Mouse (Mus musculus) intestine, embryonic 16.5 days (tissue): ENCODE measurements around the gene Lmln. TPM values are rescaled to one million over a fixed set of nuclear protein-coding genes. Genes with fewer than 3 reads are reported as not detected.
"Not testable (repeated sequence)": the region's sequence is repeated elsewhere in the genome, so short reads cannot be mapped to it uniquely, and the experiment has no call there.

ENCODE experiments used
- ATAC-seq: fragments of 200-750 bp; cut with Nextera tagmentation; 2 replicates; pipeline ENCODE4 v1.8.0; 2017; ENCODE audit warnings: moderate TSS enrichment, moderate library complexity
- H3K27ac ChIP-seq: fragments of 300-500 bp; sonication (generic); 2 replicates; pipeline ENCODE4 v1.5.1; 2014; ENCODE audit warnings: mild to moderate bottlenecking, low read length
- H3K27me3 ChIP-seq: fragments of 300-500 bp; sonication (generic); replicated peaks from 2 replicates; pipeline ENCODE4 v1.6.1; 2014; ENCODE audit warnings: low read length, control low read depth, mixed read lengths; ENCODE audit not compliant: control insufficient read depth, insufficient read depth
- H3K36me3 ChIP-seq: fragments of 300-500 bp; sonication (generic); 2 replicates; pipeline ENCODE4 v1.6.1; 2014; ENCODE audit warnings: low read length, control low read depth; ENCODE audit not compliant: control insufficient read depth, insufficient read depth
- H3K4me1 ChIP-seq: fragments of 300-500 bp; sonication (generic); 2 replicates; pipeline ENCODE4 v1.6.1; 2014; ENCODE audit warnings: low read length, control low read depth, mixed read lengths; ENCODE audit not compliant: control insufficient read depth, insufficient read depth
- H3K4me2 ChIP-seq: fragments of 300-500 bp; sonication (generic); 2 replicates; pipeline ENCODE4 v1.6.1; 2014; ENCODE audit warnings: low read depth, low read length, control low read depth
- H3K4me3 ChIP-seq: fragments of 300-500 bp; sonication (generic); 2 replicates; pipeline ENCODE4 v1.5.1; 2014; ENCODE audit warnings: mild to moderate bottlenecking, low read length
- H3K9ac ChIP-seq: fragments of 300-500 bp; sonication (generic); 2 replicates; pipeline ENCODE4 v1.6.1; 2014; ENCODE audit warnings: low read depth, low read length
- H3K9me3 ChIP-seq: fragments of 300-500 bp; sonication (generic); 2 replicates; pipeline ENCODE4 v1.6.1; 2016; ENCODE audit warnings: low read length, control low read depth; ENCODE audit not compliant: control insufficient read depth
- WGBS: fragments of 180-500 bp; shearing (Covaris S2); extraction: QIAGEN DNeasy Blood & Tissue Kit; methylation state at CpG from one replicate; pipeline ENCODE4 v1.1.7; 2014; 5-methylcytosine and 5-hydroxymethylcytosine counted together
- microRNA counts: library from miRNA; unstranded; fragments of <30 nt; microRNA quantifications from one replicate; lab custom pipeline; 2016
- microRNA-seq: library from miRNA; unstranded; fragments of <30 nt; microRNA quantifications from one replicate; pipeline ENCODE4, GENCODE M21; 2016
- polyA plus RNA-seq: library from polyadenylated mRNA; unstranded; fragments of >200 nt; fragmentation: Nextera tagmentation; extraction: Ambion mirVana; gene quantifications from 2 replicates; pipeline ENCODE4 v1.2.1, GENCODE M21; 2015

Gene Lmln
- polyA plus RNA-seq, 1 experiment from 2014 or later = 1.8 TPM

DNA sequence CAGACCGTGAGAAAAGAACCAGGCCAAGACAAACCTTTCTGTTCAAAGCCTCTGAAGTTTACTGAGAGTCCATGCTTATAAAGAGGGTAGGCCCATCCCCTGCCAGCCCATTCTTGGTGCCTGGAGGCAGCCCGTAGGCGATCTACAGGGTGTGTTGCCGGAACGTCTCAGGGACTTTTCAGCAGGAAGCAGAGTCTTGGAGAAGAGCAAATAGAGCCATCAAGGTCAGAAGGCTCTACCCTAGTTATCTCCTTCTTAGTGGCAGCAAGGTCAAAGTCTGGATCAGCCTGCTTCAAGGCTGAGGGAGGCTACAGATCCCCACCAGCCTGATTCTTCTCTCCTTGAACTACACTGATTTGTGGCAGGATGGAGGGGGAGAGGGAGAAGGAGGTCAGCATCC, 114.5 kb downstream of the Lmln start:
- not testable (repeated sequence) for H3K4me3 ChIP-seq, H3K4me2 ChIP-seq, H3K27me3 ChIP-seq, H3K36me3 ChIP-seq, H3K9me3 ChIP-seq, H3K4me1 ChIP-seq, H3K27ac ChIP-seq, H3K9ac ChIP-seq
- 68% methylated on average over 5 of the region's 5 CpGs for WGBS
- ATAC-seq = peak; percentile 34

MicroRNA genes within 50 kb of the gene (microRNA counts, 519-probe panel; counts per million panel counts)
- microRNA mmu-miR-1947 (lab: Ali Mortazavi, UCI) = 35.7 counts per million

Small RNA genes within 50 kb of the gene (microRNA-seq; reads per million reads assigned to microRNA genes)
- gene Gm22231 (not detected), gene Mir1947 (2.3 reads per million, percentile 2 among the genes with 10 or more reads in this experiment)

Other genes with a start within 250 kb of the Lmln start
- gene Fyttd1, start 185.0 kb upstream of the Lmln start, polyA plus RNA-seq = 61.9 and 72.3 TPM in 2 replicates
- gene Rubcn, start 184.8 kb upstream of the Lmln start, polyA plus RNA-seq = 15.3 and 16.0 TPM in 2 replicates
- 10.0 and 11.5 TPM in 2 replicates for gene Lrch3, start 148.4 kb upstream of the Lmln start, polyA plus RNA-seq
- gene Iqcg, start 6.3 kb upstream of the Lmln start, polyA plus RNA-seq = 1.7 and 1.9 TPM in 2 replicates
- 818 and 903 TPM in 2 replicates for gene Rpl35a, start 6.1 kb upstream of the Lmln start, polyA plus RNA-seq
- gene Osbpl11, start 122.5 kb downstream of the Lmln start, polyA plus RNA-seq = 8.8 and 9.4 TPM in 2 replicates
- gene Snx4, start 188.9 kb downstream of the Lmln start, polyA plus RNA-seq = 89.3 and 95.9 TPM in 2 replicates